Mouse (Mus musculus) CH12.LX (cell line): ENCODE results near the gene Galk1.

Experiments
- CTCF ChIP-seq, 2 experiments: IDR thresholded peaks in 1 of 2; conservative IDR thresholded peaks in 1 of 2; 2 replicates each; pipeline ENCODE4 v1.5.1; 2011 to 2012; ENCODE audit warnings: low read depth in 2 of 2, low read length in 2 of 2, improper control_type of control experiment in 1 of 2, inconsistent platforms in 1 of 2, mild to moderate bottlenecking in 1 of 2, moderate library complexity in 1 of 2
- E2F4 ChIP-seq: IDR thresholded peaks from 2 replicates; pipeline ENCODE4 v1.6.1; 2011; ENCODE audit warnings: low read depth, low read length, improper control_type of control experiment; ENCODE audit not compliant: insufficient replicate concordance
- MAX ChIP-seq: IDR thresholded peaks from 2 replicates; pipeline ENCODE4 v1.6.1; 2011; ENCODE audit warnings: low read length, improper control_type of control experiment
- MEF2A ChIP-seq: IDR thresholded peaks from 2 replicates; pipeline ENCODE4 v1.6.1; 2014; ENCODE audit warnings: low read depth, mild to moderate bottlenecking, inconsistent platforms, low read length, improper control_type of control experiment, borderline replicate concordance
- PAX5 ChIP-seq: IDR thresholded peaks from 2 replicates; pipeline ENCODE4 v1.6.1; 2012; ENCODE audit warnings: low read length, inconsistent platforms, mixed read lengths

- TF ChIP-seq CTCF (conservative IDR thresholded peaks at IDR 0.05 in 1 of 2, IDR thresholded peaks at IDR 0.05 in 1 of 2; ENCODE audit: low read depth in 2 of 2, low read length in 2 of 2): no peak
- TF ChIP-seq PAX5: no peak
- TF ChIP-seq MAX: no peak
- TF ChIP-seq E2F4: no peak
- no peak for TF ChIP-seq MEF2A
These were observed 25.3 kb upstream of the Galk1 start for GRCm38 (mm10) chr11:116037826-116038225.
